Mouse (Mus musculus): ENCODE data around the gene Tnrc6b.

DNA sequence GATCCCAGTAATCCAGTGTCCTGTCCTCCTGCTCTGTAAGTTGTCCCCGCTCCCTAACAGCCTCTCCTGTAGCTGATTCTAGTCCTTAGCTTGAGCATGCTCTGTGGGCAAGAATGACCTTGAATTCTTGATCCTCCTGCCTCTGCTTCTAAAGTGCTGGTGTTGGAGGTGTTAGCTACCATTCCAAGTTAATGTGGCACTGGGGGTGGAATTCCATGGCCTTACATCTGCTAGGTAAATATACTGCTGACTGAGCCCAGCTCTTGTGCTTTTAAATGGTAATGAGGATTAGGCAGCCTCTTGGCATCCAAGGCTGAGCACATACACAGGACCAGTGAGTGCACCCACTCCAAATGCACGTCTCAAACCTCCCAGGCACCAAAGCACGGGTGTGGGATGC is 243.7 kb downstream of the Tnrc6b start:
- TF ChIP-seq CTCF (IDR thresholded peaks at IDR 0.05; ENCODE audit: low read depth), result no peak
- TF ChIP-seq EP300 (IDR thresholded peaks at IDR 0.05; ENCODE audit: low read depth), result no peak
